Mouse (Mus musculus) MEL (cell line): ENCODE data around the gene Lgsn. TPM values are rescaled to one million over a fixed set of nuclear protein-coding genes. Genes with fewer than 3 reads are reported as not detected.

Experiments used
- DNase-seq: peaks from one replicate; pipeline ENCODE4 v3.0.0; 2011; ENCODE audit warnings: low read depth, low spot score
- H3K27ac ChIP-seq: 2 replicates; pipeline ENCODE4 v1.5.1; 2012; ENCODE audit warnings: low read depth, mild to moderate bottlenecking, control low read depth, low read length, moderate library complexity; ENCODE audit not compliant: control insufficient read depth
- H3K27me3 ChIP-seq, 2 experiments: fragments of 150-350 bp in 1 of 2; sonication (generic) in 1 of 2; 2 replicates each; pipeline ENCODE4 v1.6.1; 2012; ENCODE audit warnings: low read length in 2 of 2, mild to moderate bottlenecking in 2 of 2, improper control_type of control experiment in 1 of 2, moderate library complexity in 1 of 2; ENCODE audit not compliant: insufficient read depth in 2 of 2, control insufficient read depth in 1 of 2
- H3K36me3 ChIP-seq, 2 experiments: 2 replicates each; pipeline ENCODE4 v1.6.1; 2012 to 2014; ENCODE audit warnings: low read length in 2 of 2, improper control_type of control experiment in 1 of 2, inconsistent platforms in 1 of 2, mild to moderate bottlenecking in 1 of 2; ENCODE audit not compliant: insufficient read depth in 2 of 2, control insufficient read depth in 1 of 2
- H3K4me1 ChIP-seq, 2 experiments: fragments of 150-350 bp in 1 of 2; sonication (generic) in 1 of 2; 2 replicates each; pipeline ENCODE4 v1.6.1; 2012; ENCODE audit warnings: low read length in 2 of 2, improper control_type of control experiment in 1 of 2, mild to moderate bottlenecking in 1 of 2; ENCODE audit not compliant: insufficient read depth in 2 of 2, control insufficient read depth in 1 of 2
- H3K4me3 ChIP-seq, 2 experiments: fragments of 150-350 bp in 1 of 2; sonication (generic) in 1 of 2; 2 replicates each; pipeline ENCODE4 v1.5.1; 2012; ENCODE audit warnings: low read depth in 2 of 2, low read length in 2 of 2, mild to moderate bottlenecking in 2 of 2, moderate library complexity in 2 of 2, control low read depth in 1 of 2, improper control_type of control experiment in 1 of 2; ENCODE audit not compliant: control insufficient read depth in 1 of 2, insufficient read depth in 1 of 2
- H3K79me2 ChIP-seq: 2 replicates; pipeline ENCODE4 v1.6.1; 2012; ENCODE audit warnings: mild to moderate bottlenecking, low read length, moderate library complexity; ENCODE audit not compliant: control insufficient read depth, poor library complexity, insufficient read depth
- H3K9ac ChIP-seq: 2 replicates; pipeline ENCODE4 v1.6.1; 2012; ENCODE audit warnings: low read depth, mild to moderate bottlenecking, control low read depth, low read length, moderate library complexity; ENCODE audit not compliant: control insufficient read depth, poor library complexity, severe bottlenecking
- H3K9me3 ChIP-seq: fragments of 150-350 bp; sonication (generic); replicated peaks from 2 replicates; pipeline ENCODE4 v1.6.1; 2012; ENCODE audit warnings: mild to moderate bottlenecking, low read length, improper control_type of control experiment, moderate library complexity; ENCODE audit not compliant: insufficient read depth
- CHD1 ChIP-seq: IDR thresholded peaks from 2 replicates; pipeline ENCODE4 v1.6.1; 2012; ENCODE audit warnings: low read depth, mild to moderate bottlenecking, inconsistent platforms, low read length, improper control_type of control experiment
- CHD2 ChIP-seq: IDR thresholded peaks from 2 replicates; pipeline ENCODE4 v1.6.1; 2011; ENCODE audit warnings: low read length, improper control_type of control experiment
- CTCF ChIP-seq, 3 experiments: IDR thresholded peaks in 2 of 3; conservative IDR thresholded peaks in 1 of 3; 2 replicates each; pipeline ENCODE4 v1.5.1; 2011 to 2012; ENCODE audit warnings: low read length in 3 of 3, low read depth in 2 of 3, mild to moderate bottlenecking in 2 of 3, improper control_type of control experiment in 1 of 3, inconsistent platforms in 1 of 3, mixed read lengths in 1 of 3, moderate library complexity in 1 of 3; ENCODE audit not compliant: control insufficient read depth in 1 of 3, insufficient read depth in 1 of 3, poor library complexity in 1 of 3, severe bottlenecking in 1 of 3
- E2F4 ChIP-seq: IDR thresholded peaks from 2 replicates; pipeline ENCODE4 v1.6.1; 2011; ENCODE audit warnings: low read depth, low read length, improper control_type of control experiment, borderline replicate concordance
- ELF1 ChIP-seq: IDR thresholded peaks from 2 replicates; pipeline ENCODE4 v1.6.1; 2014; ENCODE audit warnings: low read depth, mild to moderate bottlenecking, inconsistent platforms, low read length, improper control_type of control experiment, moderate library complexity
- EP300 ChIP-seq, 2 experiments: IDR thresholded peaks; 2 replicates each; pipeline ENCODE4 v1.6.1; 2011; ENCODE audit warnings: improper control_type of control experiment in 2 of 2, low read length in 2 of 2, low read depth in 1 of 2, mild to moderate bottlenecking in 1 of 2
- GABPA ChIP-seq: IDR thresholded peaks from 2 replicates; pipeline ENCODE4 v1.6.1; 2012; ENCODE audit warnings: low read depth, mild to moderate bottlenecking, inconsistent platforms, low read length, improper control_type of control experiment, moderate library complexity
- GATA1 ChIP-seq: IDR thresholded peaks from 2 replicates; pipeline ENCODE4 v1.6.1; 2011; ENCODE audit warnings: low read depth, low read length, improper control_type of control experiment
- KAT2A ChIP-seq: conservative IDR thresholded peaks from 2 replicates; pipeline ENCODE4 v1.6.1; 2012; ENCODE audit warnings: low read depth, low read length, improper control_type of control experiment, inconsistent platforms
- MAFK ChIP-seq: IDR thresholded peaks from 2 replicates; pipeline ENCODE4 v1.6.1; 2011; ENCODE audit warnings: low read depth, mild to moderate bottlenecking, low read length, improper control_type of control experiment, borderline replicate concordance
- MAX ChIP-seq: IDR thresholded peaks from 2 replicates; pipeline ENCODE4 v1.6.1; 2011; ENCODE audit warnings: low read length, improper control_type of control experiment
- MYC ChIP-seq: IDR thresholded peaks from 2 replicates; pipeline ENCODE4 v1.6.1; 2011; ENCODE audit warnings: low read depth, mild to moderate bottlenecking, low read length, improper control_type of control experiment, moderate library complexity
- NELFE ChIP-seq: IDR thresholded peaks from 2 replicates; pipeline ENCODE4 v1.6.1; 2011; ENCODE audit warnings: low read depth, low read length, improper control_type of control experiment
- POLR2A ChIP-seq, 2 experiments: IDR thresholded peaks; 2 replicates each; pipeline ENCODE4 v1.6.1; 2011 to 2012; ENCODE audit warnings: low read length in 2 of 2, mild to moderate bottlenecking in 2 of 2, control low read depth in 1 of 2, improper control_type of control experiment in 1 of 2, low read depth in 1 of 2, moderate library complexity in 1 of 2; ENCODE audit not compliant: control insufficient read depth in 1 of 2, insufficient read depth in 1 of 2, poor library complexity in 1 of 2
- SIN3A ChIP-seq: IDR thresholded peaks from 2 replicates; pipeline ENCODE4 v1.6.1; 2012; ENCODE audit warnings: low read length, improper control_type of control experiment, inconsistent platforms
- TCF12 ChIP-seq: IDR thresholded peaks from 2 replicates; pipeline ENCODE4 v1.6.1; 2014; ENCODE audit warnings: low read depth, mild to moderate bottlenecking, inconsistent platforms, low read length, improper control_type of control experiment, moderate library complexity
- USF1 ChIP-seq: IDR thresholded peaks from 2 replicates; pipeline ENCODE4 v1.6.1; 2014; ENCODE audit warnings: low read depth, mild to moderate bottlenecking, inconsistent platforms, low read length, improper control_type of control experiment, moderate library complexity
- USF2 ChIP-seq, 2 experiments: IDR thresholded peaks; 2 replicates each; pipeline ENCODE4 v1.6.1; 2011 to 2012; ENCODE audit warnings: improper control_type of control experiment in 2 of 2, low read length in 2 of 2, borderline replicate concordance in 1 of 2, inconsistent platforms in 1 of 2, low read depth in 1 of 2, mild to moderate bottlenecking in 1 of 2; ENCODE audit not compliant: insufficient read depth in 1 of 2
- ZNF384 ChIP-seq: IDR thresholded peaks from 2 replicates; pipeline ENCODE4 v1.6.1; 2012; ENCODE audit warnings: low read depth, mild to moderate bottlenecking, inconsistent platforms, low read length, improper control_type of control experiment
- polyA plus RNA-seq, 2 experiments: library from polyadenylated mRNA; stranded (reverse) in 1 of 2; unstranded in 1 of 2; fragments of >175 nt in 1 of 2; fragments of >200 nt in 1 of 2; gene quantifications; 2 replicates each; pipeline versions ENCODE4 v1.2.1 to v1.2.4; 2012; ENCODE audit warnings: low replicate concordance in 2 of 2, low read depth in 1 of 2; ENCODE audit not compliant: insufficient read length in 2 of 2, insufficient read depth in 1 of 2, missing spikeins in 1 of 2
- total RNA-seq: library from RNA; depleted of rRNA; stranded (reverse); fragments of 300-350 nt; gene quantifications from 2 replicates; pipeline ENCODE4 v1.2.3, GENCODE M21; 2012

Gene Lgsn
- total and polyA plus RNA-seq, 3 experiments = not detected

DNA sequence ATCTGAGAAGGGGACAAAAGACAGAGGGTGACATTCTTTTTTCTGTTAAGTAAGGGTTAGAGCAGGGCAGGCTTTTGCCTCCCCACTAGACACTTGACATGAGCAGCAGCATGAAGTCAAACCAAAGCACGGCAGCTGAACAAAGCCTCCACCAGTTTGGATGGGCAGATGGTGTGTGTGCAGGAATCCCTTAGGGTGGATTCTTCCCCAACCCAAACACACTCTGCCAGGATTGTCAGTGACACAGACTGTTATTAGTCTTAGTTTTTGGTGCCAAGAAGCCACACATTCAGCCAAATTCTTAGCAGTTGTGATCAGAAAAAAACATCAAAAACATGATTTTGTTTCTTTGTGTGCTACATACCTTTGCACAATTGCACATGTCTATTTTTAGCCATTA lies 2.1 kb downstream of the Lgsn start:
- Histone ChIP-seq H3K27me3 (no peaks in the 10 kb centered on the region), H3K9ac (no peak overlapping the region), H3K4me3 (no peak overlapping the region), H3K4me1 (no peaks in the 10 kb centered on the region), H3K27ac (no peak overlapping the region), H3K79me2 (no peaks in the 10 kb centered on the region), H3K9me3 (no peaks in the 10 kb centered on the region), H3K36me3 (no peaks in the 10 kb centered on the region)
- DNase-seq = no peak
- TF ChIP-seq CHD2 (no peak), POLR2A (IDR thresholded peaks at IDR 0.05; ENCODE audit: control insufficient read depth in 1 of 2, insufficient read depth in 1 of 2, low read depth in 1 of 2, low read length in 2 of 2, poor library complexity in 1 of 2) (no peak), TCF12 (no peak), MYC (no peak), MAX (no peak), MAFK (no peak), CTCF (IDR thresholded peaks at IDR 0.05 in 2 of 3, conservative IDR thresholded peaks at IDR 0.05 in 1 of 3; ENCODE audit: control insufficient read depth in 1 of 3, insufficient read depth in 1 of 3, low read depth in 2 of 3, low read length in 3 of 3, poor library complexity in 1 of 3, severe bottlenecking in 1 of 3) (no peak), ZNF384 (no peak), E2F4 (no peak), GABPA (no peak), USF2 (IDR thresholded peaks at IDR 0.05; ENCODE audit: borderline replicate concordance in 1 of 2, insufficient read depth in 1 of 2, low read depth in 1 of 2, low read length in 2 of 2) (no peak), KAT2A (no peak), USF1 (no peak), SIN3A (no peak), CHD1 (no peak)

DNA sequence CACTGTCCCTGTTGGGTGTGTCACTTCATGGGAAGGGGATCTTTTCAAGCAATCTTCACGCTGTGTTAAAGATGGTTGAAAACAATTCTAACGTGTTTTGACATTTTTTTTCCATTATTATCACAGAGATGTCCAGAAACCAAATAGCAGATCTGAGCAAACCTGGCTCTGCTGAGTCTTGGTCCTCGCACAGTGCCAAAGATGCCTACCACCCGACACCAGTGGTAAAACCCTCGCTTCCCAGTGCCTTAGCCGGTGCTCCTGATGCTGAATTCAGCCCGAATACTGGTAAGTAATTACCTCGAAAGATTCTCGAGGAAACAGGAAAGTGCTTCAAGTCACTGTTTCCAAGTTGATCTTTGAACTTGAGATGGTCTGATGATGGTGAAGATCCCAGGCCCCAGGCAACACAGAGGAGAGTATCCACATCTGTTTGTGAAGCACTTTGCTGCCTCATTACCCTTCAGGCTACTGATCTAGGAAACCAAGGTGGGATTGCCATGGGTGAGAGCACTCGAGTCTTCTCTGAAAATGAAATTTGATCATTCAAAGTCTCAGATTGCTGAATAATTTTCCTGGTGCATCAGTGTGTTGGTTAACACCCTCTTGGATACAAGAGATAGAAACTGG lies 14.2 kb downstream of the Lgsn start:
- Histone ChIP-seq H3K27me3 (no peaks in the 10 kb centered on the region), H3K4me3 (no peak overlapping the region), H3K9me3 (no peaks in the 10 kb centered on the region), H3K4me1 (no peaks in the 10 kb centered on the region), H3K36me3 (no peaks in the 10 kb centered on the region), H3K79me2 (no peaks in the 10 kb centered on the region), H3K9ac (no peak overlapping the region), H3K27ac (no peak overlapping the region)
- no peak for TF ChIP-seq NELFE
- no peak for TF ChIP-seq EP300 (IDR thresholded peaks at IDR 0.05; ENCODE audit: low read depth in 1 of 2, low read length in 2 of 2)
- TF ChIP-seq MAX = no peak
- TF ChIP-seq ELF1 = no peak
- TF ChIP-seq GATA1 = no peak
- TF ChIP-seq CHD1 = no peak
- no peak for DNase-seq
